Mouse (Mus musculus): ENCODE data around the gene H2-M5. TPM values are rescaled to one million over a fixed set of nuclear protein-coding genes. Genes with fewer than 3 reads are reported as not detected.

The H2-M5 gene
- polyA plus RNA-seq, 1 experiment from 2014 or later: 0.33 TPM

DNA sequence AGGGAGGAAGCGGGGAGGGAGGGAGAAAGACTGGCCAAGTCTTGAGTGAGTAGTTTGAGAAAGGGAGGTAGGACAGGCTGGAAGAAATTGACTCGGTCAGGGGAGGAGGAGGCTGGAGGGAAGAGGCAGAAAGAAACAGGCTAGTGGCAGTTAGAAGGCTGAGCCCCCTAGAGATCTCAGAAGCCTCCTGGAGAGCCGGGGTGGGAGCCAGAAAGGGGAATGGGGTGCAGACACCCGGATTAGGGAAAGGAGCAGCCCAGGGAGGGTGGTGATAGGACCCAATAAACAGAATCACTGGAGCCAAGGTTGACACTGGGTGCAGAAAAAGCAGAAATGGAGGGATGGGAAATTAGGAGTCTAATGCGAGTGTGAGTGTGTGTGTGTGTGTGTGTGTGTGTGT lies 45.6 kb downstream of the H2-M5 start:
- Histone ChIP-seq H3K27me3 (ENCODE audit: control insufficient read depth, insufficient read depth, low read depth, low read length) (peaks cover 48% of the 10 kb centered on the region), H3K4me2 (ENCODE audit: low read depth, low read length) (peak overlapping the region; percentile 75), H3K9me3 (ENCODE audit: control insufficient read depth, low read length) (no peaks in the 10 kb centered on the region), H3K4me1 (replicated peaks; ENCODE audit: control insufficient read depth, insufficient read depth, low read length) (peaks cover 12% of the 10 kb centered on the region), H3K9ac (ENCODE audit: low read length) (no peak overlapping the region), H3K36me3 (ENCODE audit: control insufficient read depth, insufficient read depth, low read length) (peaks cover 5% of the 10 kb centered on the region), H3K4me3 (ENCODE audit: low read length) (peak overlapping the region; percentile 48), H3K27ac (ENCODE audit: low read length) (no peak overlapping the region)
- ATAC-seq (ENCODE audit: low read depth): no peak
- WGBS: 21% methylated on average over 5 of the region's 5 CpGs

DNA sequence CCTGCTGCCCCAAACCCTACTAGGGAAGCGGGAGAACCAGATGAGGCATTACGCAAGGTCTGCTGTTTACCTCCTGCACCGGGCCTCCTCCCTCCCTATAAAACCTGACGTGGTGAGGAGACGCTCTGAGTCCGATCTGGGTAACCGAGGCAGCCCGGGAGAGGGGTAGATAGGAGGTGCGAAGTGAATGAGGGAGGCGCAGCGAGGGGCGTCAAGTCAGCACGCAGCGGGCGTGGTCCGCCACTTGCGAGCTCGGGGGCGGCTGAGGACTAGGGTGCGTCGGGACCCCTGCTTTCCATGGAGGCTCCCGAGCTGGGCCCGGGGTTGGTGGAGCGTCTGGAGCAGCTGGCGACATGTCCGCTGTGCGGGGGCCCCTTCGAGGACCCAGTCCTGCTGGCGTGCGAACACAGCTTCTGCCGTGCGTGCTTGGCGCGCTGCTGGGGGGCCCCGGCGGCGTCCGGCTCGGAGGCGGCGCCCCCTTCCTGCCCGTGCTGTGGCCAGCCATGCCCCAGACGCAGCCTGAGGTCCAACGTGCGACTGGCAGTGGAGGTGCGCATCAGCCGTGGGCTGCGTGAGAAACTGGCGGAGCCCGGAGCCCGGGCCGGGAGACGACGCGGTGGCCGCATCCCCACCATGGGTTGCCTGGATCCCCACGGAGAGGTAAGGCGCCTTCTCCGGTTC lies 46.4 kb downstream of the H2-M5 start, which contains the start of gene Rnf39:
Rnf39 (plus strand) TSS at position 128 of the 681 bp plus-strand sequence.
- peak within 1 kb of the TSS; percentile 48 for H3K4me3 ChIP-seq (ENCODE audit: low read length)
- H3K27ac ChIP-seq (ENCODE audit: low read length): peak within 1 kb of the TSS; percentile 12; the same call in 1 of the 2 replicates
- H3K27me3 ChIP-seq (ENCODE audit: control insufficient read depth, insufficient read depth, low read depth, low read length): peaks cover 48% of the 10 kb centered on the region
- H3K9me3 ChIP-seq (ENCODE audit: control insufficient read depth, low read length): no peaks in the 10 kb centered on the region
- WGBS: 1% methylated on average over 58 of the region's 59 CpGs
- peak within 1 kb of the TSS; percentile 75 for H3K4me2 ChIP-seq (ENCODE audit: low read depth, low read length)
- peak within 1 kb of the TSS; percentile 53 for H3K9ac ChIP-seq (ENCODE audit: low read length)
- no peaks in the 10 kb centered on the region for H3K36me3 ChIP-seq (ENCODE audit: control insufficient read depth, insufficient read depth, low read length)
- ATAC-seq (ENCODE audit: low read depth): peak; percentile 70
- peaks cover 12% of the 10 kb centered on the region for H3K4me1 ChIP-seq (replicated peaks; ENCODE audit: control insufficient read depth, insufficient read depth, low read length)

DNA sequence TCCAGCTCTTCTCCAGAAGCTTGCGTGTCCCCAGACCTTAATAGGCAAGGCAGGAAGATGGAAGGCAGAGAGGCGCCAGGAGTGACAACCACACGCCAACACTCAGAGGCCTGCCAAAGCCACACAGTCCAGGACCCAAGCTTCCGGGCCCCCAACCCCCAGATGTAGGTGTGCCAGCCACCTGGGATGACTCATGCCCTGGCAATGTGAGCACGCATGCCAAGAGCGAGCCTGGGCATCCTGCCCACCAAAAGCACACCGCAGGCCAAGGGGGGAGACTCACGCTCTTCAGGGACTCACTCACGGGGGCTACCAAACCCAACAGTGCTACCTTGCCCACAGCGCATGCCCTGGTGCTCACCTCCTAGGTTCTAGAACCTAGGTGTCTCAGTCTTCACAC lies 46.9 kb downstream of the H2-M5 start:
- WGBS: 31% methylated on average over 10 of the region's 10 CpGs
- H3K4me1 ChIP-seq (replicated peaks; ENCODE audit: control insufficient read depth, insufficient read depth, low read length): peaks cover 9% of the 10 kb centered on the region
- peak overlapping the region; percentile 48 for H3K4me3 ChIP-seq (ENCODE audit: low read length)
- H3K27ac ChIP-seq (ENCODE audit: low read length): 0 out of 2 replicates have a peak overlapping the region, but pooled peaks have one; percentile 12
- no peaks in the 10 kb centered on the region for H3K9me3 ChIP-seq (ENCODE audit: control insufficient read depth, low read length)
- no peaks in the 10 kb centered on the region for H3K36me3 ChIP-seq (ENCODE audit: control insufficient read depth, insufficient read depth, low read length)
- peak overlapping the region; percentile 75 for H3K4me2 ChIP-seq (ENCODE audit: low read depth, low read length)
- H3K27me3 ChIP-seq (ENCODE audit: control insufficient read depth, insufficient read depth, low read depth, low read length): peaks cover 48% of the 10 kb centered on the region
- peak overlapping the region; percentile 53 for H3K9ac ChIP-seq (ENCODE audit: low read length)
- ATAC-seq (ENCODE audit: low read depth): peak; percentile 89

DNA sequence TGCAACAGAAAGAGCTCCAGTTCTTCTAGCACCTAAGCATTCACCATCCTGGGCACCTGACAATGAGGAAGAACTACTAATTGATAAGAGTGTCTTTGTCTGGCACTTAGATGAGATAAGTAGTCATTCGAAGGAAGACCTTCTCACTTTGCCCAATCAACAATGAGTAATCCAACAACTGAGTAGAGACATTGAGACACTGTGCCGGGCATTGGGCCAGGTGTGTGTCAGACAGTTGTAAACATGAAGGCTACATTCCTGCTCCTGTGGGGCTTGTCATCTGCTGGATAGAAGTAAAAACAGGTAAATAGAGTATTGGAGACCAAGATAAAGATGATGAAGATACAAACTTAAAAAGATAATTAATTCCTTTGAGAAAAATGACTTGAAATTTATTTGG lies 51.3 kb downstream of the H2-M5 start:
- 65% methylated on average over 2 of the region's 2 CpGs for WGBS
- Histone ChIP-seq H3K4me3 (ENCODE audit: low read length) (no peak overlapping the region), H3K9ac (ENCODE audit: low read length) (no peak overlapping the region), H3K4me2 (ENCODE audit: low read depth, low read length) (no peak overlapping the region), H3K4me1 (replicated peaks; ENCODE audit: control insufficient read depth, insufficient read depth, low read length) (peaks cover 2% of the 10 kb centered on the region; the same call in 1 of the 2 replicates), H3K9me3 (ENCODE audit: control insufficient read depth, low read length) (no peaks in the 10 kb centered on the region), H3K27me3 (ENCODE audit: control insufficient read depth, insufficient read depth, low read depth, low read length) (peaks cover 13% of the 10 kb centered on the region), H3K27ac (ENCODE audit: low read length) (no peak overlapping the region), H3K36me3 (ENCODE audit: control insufficient read depth, insufficient read depth, low read length) (no peaks in the 10 kb centered on the region)
- no peak for ATAC-seq (ENCODE audit: low read depth)

Other genes with a start within 250 kb of the H2-M5 start
- gene H2-M10.5, start 216.6 kb downstream of the H2-M5 start, polyA plus RNA-seq (2015; fragmentation: Nextera tagmentation; extraction: Ambion mirVana): not detected in 2 replicates
- gene H2-M10.6, start 177.4 kb downstream of the H2-M5 start, polyA plus RNA-seq (2015; fragmentation: Nextera tagmentation; extraction: Ambion mirVana): not detected in 2 replicates
- 40.6 and 44.4 TPM in 2 replicates for gene Trim26, start 152.4 kb downstream of the H2-M5 start, polyA plus RNA-seq (2015; fragmentation: Nextera tagmentation; extraction: Ambion mirVana)
- gene Trim15, start 122.3 kb downstream of the H2-M5 start, polyA plus RNA-seq (2015; fragmentation: Nextera tagmentation; extraction: Ambion mirVana): 0.14 TPM in 1 of 2 replicates, not detected in the other
- gene Trim10, start 120.0 kb downstream of the H2-M5 start, polyA plus RNA-seq (2015; fragmentation: Nextera tagmentation; extraction: Ambion mirVana): 3.2 and 5.1 TPM in 2 replicates
- gene Trim40, start 99.4 kb downstream of the H2-M5 start, polyA plus RNA-seq (2015; fragmentation: Nextera tagmentation; extraction: Ambion mirVana): not detected in 2 replicates
- 0.13 TPM in 1 of 2 replicates, not detected in the other for gene Trim31, start 91.4 kb downstream of the H2-M5 start, polyA plus RNA-seq (2015; fragmentation: Nextera tagmentation; extraction: Ambion mirVana)
- gene Rnf39, start 46.6 kb downstream of the H2-M5 start, polyA plus RNA-seq (2015; fragmentation: Nextera tagmentation; extraction: Ambion mirVana): 0.65 and 1.7 TPM in 2 replicates
- 104 and 117 TPM in 2 replicates for gene Ppp1r11, start 37.8 kb downstream of the H2-M5 start, polyA plus RNA-seq (2015; fragmentation: Nextera tagmentation; extraction: Ambion mirVana)
- gene Znrd1, start 31.0 kb downstream of the H2-M5 start, polyA plus RNA-seq (2015; fragmentation: Nextera tagmentation; extraction: Ambion mirVana): 93.7 and 96.4 TPM in 2 replicates
- gene Znrd1as, start 30.9 kb downstream of the H2-M5 start, polyA plus RNA-seq (2015; fragmentation: Nextera tagmentation; extraction: Ambion mirVana): 7.2 and 7.7 TPM in 2 replicates
- not detected in 2 replicates for gene 2410137M14Rik, start 8.3 kb downstream of the H2-M5 start, polyA plus RNA-seq (2015; fragmentation: Nextera tagmentation; extraction: Ambion mirVana)
- 70.1 and 73.4 TPM in 2 replicates for gene Zfp57, start 11.6 kb upstream of the H2-M5 start, polyA plus RNA-seq (2015; fragmentation: Nextera tagmentation; extraction: Ambion mirVana)
- 0.11 TPM in 1 of 2 replicates, not detected in the other for gene Mog, start 33.9 kb upstream of the H2-M5 start, polyA plus RNA-seq (2015; fragmentation: Nextera tagmentation; extraction: Ambion mirVana)
- 5.6 and 7.3 TPM in 2 replicates for gene Gabbr1, start 56.4 kb upstream of the H2-M5 start, polyA plus RNA-seq (2015; fragmentation: Nextera tagmentation; extraction: Ambion mirVana)
- not detected in 2 replicates for gene Olfr90, start 99.0 kb upstream of the H2-M5 start, polyA plus RNA-seq (2015; fragmentation: Nextera tagmentation; extraction: Ambion mirVana)
- gene Olfr91, start 108.7 kb upstream of the H2-M5 start, polyA plus RNA-seq (2015; fragmentation: Nextera tagmentation; extraction: Ambion mirVana): not detected in 2 replicates
- gene Olfr92, start 130.6 kb upstream of the H2-M5 start, polyA plus RNA-seq (2015; fragmentation: Nextera tagmentation; extraction: Ambion mirVana): not detected in 2 replicates
- gene Olfr93, start 172.0 kb upstream of the H2-M5 start, polyA plus RNA-seq (2015; fragmentation: Nextera tagmentation; extraction: Ambion mirVana): not detected in 2 replicates
- gene Ubd, start 204.4 kb upstream of the H2-M5 start, polyA plus RNA-seq (2015; fragmentation: Nextera tagmentation; extraction: Ambion mirVana): 0.28 and 1.1 TPM in 2 replicates
- gene Olfr94, start 211.5 kb upstream of the H2-M5 start, polyA plus RNA-seq (2015; fragmentation: Nextera tagmentation; extraction: Ambion mirVana): not detected in 2 replicates
- not detected in 2 replicates for gene Olfr95, start 223.6 kb upstream of the H2-M5 start, polyA plus RNA-seq (2015; fragmentation: Nextera tagmentation; extraction: Ambion mirVana)
- gene Olfr96, start 230.6 kb upstream of the H2-M5 start, polyA plus RNA-seq (2015; fragmentation: Nextera tagmentation; extraction: Ambion mirVana): not detected in 2 replicates
- gene Olfr97, start 247.8 kb upstream of the H2-M5 start, polyA plus RNA-seq (2015; fragmentation: Nextera tagmentation; extraction: Ambion mirVana): not detected in 2 replicates

Measured in lung, embryonic 16.5 days (tissue).